Mouse (Mus musculus) small intestine, adult 2 months (tissue): ENCODE results near the gene Dab2ip. TPM values are rescaled to one million over a fixed set of nuclear protein-coding genes. Genes with fewer than 3 reads are reported as not detected.
A peak's percentile ranks its signal among the peaks of the same experiment; 100 is the strongest.

Experiments
- H3K27ac ChIP-seq: fragments of 200-500 bp; 2 replicates; pipeline ENCODE4 v1.5.1; 2012; ENCODE audit warnings: low read depth, low read length, control low read depth, inconsistent platforms; ENCODE audit not compliant: insufficient read depth
- H3K27me3 ChIP-seq: fragments of 200-500 bp; 2 replicates; pipeline ENCODE4 v1.6.1; 2012; ENCODE audit warnings: mild to moderate bottlenecking, moderate library complexity, low read length, inconsistent platforms; ENCODE audit not compliant: control insufficient read depth, insufficient read depth
- H3K36me3 ChIP-seq: fragments of 200-500 bp; 2 replicates; pipeline ENCODE4 v1.6.1; 2012; ENCODE audit warnings: mild to moderate bottlenecking, low read length, control low read depth, inconsistent platforms; ENCODE audit not compliant: control insufficient read depth, insufficient read depth
- H3K4me1 ChIP-seq: fragments of 200-500 bp; 2 replicates; pipeline ENCODE4 v1.6.1; 2012; ENCODE audit warnings: low read length, inconsistent platforms, mixed read lengths; ENCODE audit not compliant: control insufficient read depth, insufficient read depth, insufficient read length
- H3K4me3 ChIP-seq: fragments of 200-500 bp; 2 replicates; pipeline ENCODE4 v1.5.1; 2012; ENCODE audit warnings: low read depth, mild to moderate bottlenecking, control low read depth, inconsistent platforms, low read length, moderate library complexity
- CTCF ChIP-seq: fragments of 200-500 bp; IDR thresholded peaks from 2 replicates; pipeline ENCODE4 v1.5.1; 2012; ENCODE audit warnings: low read depth, mild to moderate bottlenecking, control low read depth, inconsistent platforms, low read length, moderate library complexity, mixed read lengths; ENCODE audit not compliant: insufficient replicate concordance, insufficient read length; ENCODE audit errors: extremely low read depth
- POLR2A ChIP-seq: fragments of 200-500 bp; IDR thresholded peaks from 2 replicates; pipeline ENCODE4 v1.6.1; 2012; ENCODE audit warnings: low read depth, mild to moderate bottlenecking, control low read depth, inconsistent platforms, low read length, moderate library complexity
- WGBS: fragments of 180-500 bp; shearing (Covaris S2); methylation state at CpG from one replicate; pipeline ENCODE4 v1.1.7; 2018; 5-methylcytosine and 5-hydroxymethylcytosine counted together
- polyA plus RNA-seq: library from polyadenylated mRNA; depleted of rRNA; stranded (reverse); fragments of >200 nt; gene quantifications from 2 replicates; pipeline ENCODE4 v1.2.3, GENCODE M21; 2012

Gene Dab2ip
- polyA plus RNA-seq, 1 experiment: 140 TPM

GRCm38 (mm10) chr2:35618981-35619380 lies 60.9 kb downstream of the Dab2ip start:
- Histone ChIP-seq H3K36me3 (no peaks in the 10 kb centered on the region), H3K27ac (no peak overlapping the region), H3K4me3 (no peak overlapping the region), H3K4me1 (peaks cover 21% of the 10 kb centered on the region), H3K27me3 (peaks cover 6% of the 10 kb centered on the region; the same call in 1 of the 2 replicates)
- 84% methylated on average over 7 of the region's 7 CpGs for WGBS
- no peak for TF ChIP-seq POLR2A
- no peak for TF ChIP-seq CTCF

GRCm38 (mm10) chr2:35619532-35619931 lies 61.5 kb downstream of the Dab2ip start:
- H3K4me3 ChIP-seq: no peak overlapping the region
- H3K27ac ChIP-seq: no peak overlapping the region
- peaks cover 21% of the 10 kb centered on the region for H3K4me1 ChIP-seq
- no peaks in the 10 kb centered on the region for H3K36me3 ChIP-seq
- 74% methylated on average over 2 of the region's 2 CpGs for WGBS
- no peak for TF ChIP-seq POLR2A
- no peak for TF ChIP-seq CTCF
- H3K27me3 ChIP-seq: peaks cover 6% of the 10 kb centered on the region; the same call in 1 of the 2 replicates

GRCm38 (mm10) chr2:35620364-35621224 lies 62.5 kb downstream of the Dab2ip start:
- Histone ChIP-seq H3K27ac (no peak overlapping the region), H3K36me3 (no peaks in the 10 kb centered on the region), H3K4me3 (no peak overlapping the region), H3K4me1 (peaks cover 21% of the 10 kb centered on the region), H3K27me3 (peaks cover 6% of the 10 kb centered on the region; the same call in 1 of the 2 replicates)
- 77% methylated on average over 7 of the region's 7 CpGs for WGBS
- TF ChIP-seq POLR2A (no peak), CTCF (no peak)

GRCm38 (mm10) chr2:35621225-35621519 lies 63.1 kb downstream of the Dab2ip start:
- Histone ChIP-seq H3K36me3 (no peaks in the 10 kb centered on the region), H3K27ac (no peak overlapping the region), H3K27me3 (peaks cover 6% of the 10 kb centered on the region; the same call in 1 of the 2 replicates), H3K4me1 (peaks cover 18% of the 10 kb centered on the region), H3K4me3 (no peak overlapping the region)
- no peak for TF ChIP-seq POLR2A
- no peak for TF ChIP-seq CTCF
- WGBS: 81% methylated on average over 2 of the region's 2 CpGs

GRCm38 (mm10) chr2:35621796-35622195 lies 63.7 kb downstream of the Dab2ip start:
- Histone ChIP-seq H3K36me3 (no peaks in the 10 kb centered on the region), H3K4me3 (peak overlapping the region; percentile 66), H3K27me3 (peaks cover 6% of the 10 kb centered on the region; the same call in 1 of the 2 replicates), H3K4me1 (peaks cover 13% of the 10 kb centered on the region), H3K27ac (no peak overlapping the region)
- TF ChIP-seq CTCF (no peak), POLR2A (no peak; the same call in 1 of the 2 replicates)
- WGBS: under 1% methylated on average over 41 of the region's 41 CpGs

- 0 out of 2 replicates have a peak overlapping the region, but pooled peaks have one; percentile 16 for H3K27ac ChIP-seq
- H3K4me3 ChIP-seq: peak overlapping the region; percentile 66
- no peaks in the 10 kb centered on the region for H3K36me3 ChIP-seq
- WGBS: 24% methylated on average over 20 of the region's 20 CpGs
- no peak for TF ChIP-seq POLR2A
- no peak for TF ChIP-seq CTCF
- H3K27me3 ChIP-seq: peaks cover 6% of the 10 kb centered on the region; the same call in 1 of the 2 replicates
- peaks cover 6% of the 10 kb centered on the region for H3K4me1 ChIP-seq
Observed at GRCm38 (mm10) chr2:35622261-35623103, 64.4 kb downstream of the Dab2ip start.

GRCm38 (mm10) chr2:35623104-35623377 lies 65.0 kb downstream of the Dab2ip start:
- Histone ChIP-seq H3K36me3 (no peaks in the 10 kb centered on the region), H3K27ac (0 out of 2 replicates have a peak overlapping the region, but pooled peaks have one; percentile 16), H3K4me1 (peaks cover 5% of the 10 kb centered on the region; the same call in 1 of the 2 replicates), H3K4me3 (peak overlapping the region; percentile 66; the same call in 1 of the 2 replicates), H3K27me3 (peaks cover 6% of the 10 kb centered on the region; the same call in 1 of the 2 replicates)
- no peak for TF ChIP-seq CTCF
- TF ChIP-seq POLR2A: no peak
- WGBS: 76% methylated on average over 4 of the region's 4 CpGs
